Mouse (Mus musculus) ES-Bruce4 (cell line): ENCODE measurements around the gene Zfp978.
"Not testable (repeated sequence)": the region's sequence is repeated elsewhere in the genome, so short reads cannot be mapped to it uniquely, and the experiment has no call there.

Source experiments
- CTCF ChIP-seq: IDR thresholded peaks from one replicate; pipeline ENCODE4 v1.8.1; 2011; ENCODE audit warnings: low read depth, low read length
- EP300 ChIP-seq: IDR thresholded peaks from 2 replicates; pipeline ENCODE4 v1.6.1; 2011; ENCODE audit warnings: low read depth, low read length; ENCODE audit not compliant: insufficient read depth
- POLR2A ChIP-seq: IDR thresholded peaks from one replicate; pipeline ENCODE4 v1.8.1; 2011; ENCODE audit warnings: low read length; ENCODE audit not compliant: insufficient read depth

GRCm38 (mm10) chr4:147419190-147419589 lies 58.1 kb downstream of the Zfp978 start:
- TF ChIP-seq EP300, CTCF, POLR2A: not testable (repeated sequence)
